ENCODE assay signal across 30 mouse cellular contexts in the genomic region with DNA sequence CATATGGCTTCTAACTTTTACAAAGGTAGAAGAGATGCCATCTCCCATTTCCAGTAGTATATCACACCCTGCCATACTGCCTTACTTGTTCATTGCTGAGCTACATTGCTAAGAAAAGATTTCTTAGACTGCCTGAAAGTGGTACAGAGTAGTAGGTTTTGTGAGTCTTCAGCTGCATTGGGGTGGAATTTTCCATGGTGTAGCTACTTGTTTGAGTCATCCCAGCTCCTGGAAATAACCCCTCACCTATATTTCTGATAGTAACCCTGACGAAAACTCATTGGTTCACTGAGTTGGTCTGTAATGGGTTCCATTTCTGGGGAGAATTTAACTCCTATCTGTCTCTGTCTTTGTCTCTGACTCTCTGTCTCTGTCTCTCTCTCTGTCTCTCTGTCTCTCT.
"Had no signal": no experiment of that assay in that cellular context is flagged by ENCODE, and none has a peak within 500 bp of the region (broad histone marks: within the 10 kb centered on the region; RNA-seq: fewer than 3 reads in every experiment).

No protein-coding gene starts in this region.

- H3K27me3 ChIP-seq: limb, embryonic 12.5 days; limb, embryonic 13.5 days; limb, embryonic 15.5 days; liver, embryonic 12.5 days; liver, embryonic 13.5 days; liver, embryonic 15.5 days; lung, embryonic 15.5 days; megakaryocyte, embryonic 14.5 days; midbrain, embryonic 12.5 days; midbrain, embryonic 13.5 days; midbrain, embryonic 15.5 days; neural tube, embryonic 12.5 days had no signal

- H3K4me1 ChIP-seq: limb, embryonic 10.5 days; limb, embryonic 12.5 days; limb, embryonic 13.5 days; limb, embryonic 15.5 days; liver, embryonic 12.5 days; liver, embryonic 13.5 days; liver, embryonic 15.5 days; lung, embryonic 15.5 days; megakaryocyte, embryonic 14.5 days; neural tube, embryonic 12.5 days had no signal

- H3K36me3 ChIP-seq: limb, embryonic 10.5 days; limb, embryonic 12.5 days; limb, embryonic 13.5 days; limb, embryonic 15.5 days; liver, embryonic 12.5 days; liver, embryonic 13.5 days; liver, embryonic 15.5 days; lung, embryonic 15.5 days; midbrain, embryonic 10.5 days; midbrain, embryonic 12.5 days; midbrain, embryonic 13.5 days; midbrain, embryonic 15.5 days; neural tube, embryonic 12.5 days had no signal

- H3K27ac ChIP-seq: limb, embryonic 10.5 days; limb, embryonic 12.5 days; limb, embryonic 13.5 days; limb, embryonic 15.5 days; liver, embryonic 12.5 days; liver, embryonic 13.5 days; liver, embryonic 14.5 days; liver, embryonic 15.5 days; lung, embryonic 15.5 days; macrophage; midbrain, embryonic 10.5 days; midbrain, embryonic 12.5 days; midbrain, embryonic 13.5 days; midbrain, embryonic 15.5 days; neural tube, embryonic 12.5 days had no signal

- DNase-seq: left cerebral cortex, postnatal 4 days; liver; liver, embryonic 13.5 days; liver, postnatal 0 days; lung, adult 18-20 months; lung, adult 2 months; lung, embryonic 14.5 days; lung, postnatal 10 days; lung, postnatal 14 days; lung, postnatal 36 days; lung, postnatal 4 days; midbrain, embryonic 14.5 days had no signal

- H3K4me2 ChIP-seq: limb, embryonic 12.5 days; limb, embryonic 13.5 days; limb, embryonic 15.5 days; liver, embryonic 11.5 days; liver, embryonic 12.5 days; liver, embryonic 13.5 days; liver, embryonic 15.5 days; lung, embryonic 14.5 days; lung, embryonic 15.5 days; midbrain, embryonic 11.5 days; midbrain, embryonic 12.5 days; midbrain, embryonic 13.5 days; midbrain, embryonic 15.5 days; neural tube, embryonic 12.5 days had no signal

- H3K9ac ChIP-seq: limb, embryonic 12.5 days; limb, embryonic 13.5 days; limb, embryonic 15.5 days; liver, embryonic 12.5 days; liver, embryonic 13.5 days; liver, embryonic 14.5 days; liver, embryonic 15.5 days; liver, postnatal 0 days; lung, embryonic 14.5 days; lung, embryonic 15.5 days; midbrain, embryonic 12.5 days; midbrain, embryonic 13.5 days; midbrain, embryonic 15.5 days; neural tube, embryonic 12.5 days had no signal

- H3K4me3 ChIP-seq: limb, embryonic 10.5 days; limb, embryonic 12.5 days; limb, embryonic 13.5 days; limb, embryonic 15.5 days; liver, embryonic 12.5 days; liver, embryonic 13.5 days; liver, embryonic 15.5 days; lung, embryonic 15.5 days; megakaryocyte, embryonic 14.5 days; midbrain, embryonic 10.5 days; midbrain, embryonic 12.5 days; midbrain, embryonic 13.5 days; midbrain, embryonic 15.5 days; myocyte; neural tube, embryonic 12.5 days had no signal

- H3K9me3 ChIP-seq: limb, embryonic 10.5 days; limb, embryonic 12.5 days; limb, embryonic 13.5 days; limb, embryonic 15.5 days; liver, embryonic 12.5 days; liver, embryonic 13.5 days; liver, embryonic 15.5 days; lung, embryonic 15.5 days; megakaryocyte, embryonic 14.5 days; midbrain, embryonic 10.5 days; midbrain, embryonic 12.5 days; midbrain, embryonic 13.5 days; midbrain, embryonic 15.5 days; neural tube, embryonic 12.5 days had no signal
